Mouse (Mus musculus): ENCODE measurements around the gene G430095P16Rik. TPM values are rescaled to one million over a fixed set of nuclear protein-coding genes. Genes with fewer than 3 reads are reported as not detected.

G430095P16Rik gene
- polyA plus RNA-seq, 1 experiment from 2014 or later = 1.0 TPM

DNA sequence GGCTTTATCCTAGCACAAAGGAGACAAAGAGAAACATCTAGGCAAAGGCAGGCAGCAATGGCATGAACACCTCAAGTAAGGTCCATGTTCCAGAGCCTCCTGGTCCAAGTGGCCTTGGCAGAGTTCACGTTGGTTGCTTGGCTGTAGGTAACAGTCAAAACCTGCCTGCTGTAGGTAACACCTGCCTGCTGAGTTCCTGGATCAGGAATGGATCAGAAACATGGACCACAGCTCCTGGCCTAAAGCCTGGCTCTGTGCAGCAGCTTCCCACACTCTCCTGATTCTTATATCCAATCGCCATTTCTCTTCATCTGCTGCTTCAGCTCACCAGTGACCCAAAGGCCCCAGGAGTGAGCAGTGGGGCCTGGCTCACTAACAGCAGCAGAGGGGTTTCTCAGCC lies 11.9 kb downstream of the G430095P16Rik start:
- Histone ChIP-seq H3K9ac (ENCODE audit: low read depth, low read length) (no peak overlapping the region), H3K27ac (ENCODE audit: low read depth, low read length) (no peak overlapping the region), H3K27me3 (replicated peaks; ENCODE audit: control insufficient read depth, insufficient read depth, low read length) (peaks cover 14% of the 10 kb centered on the region; the same call in 1 of the 2 replicates), H3K4me3 (ENCODE audit: low read depth, low read length) (no peak overlapping the region), H3K36me3 (ENCODE audit: control insufficient read depth, insufficient read depth) (no peaks in the 10 kb centered on the region), H3K9me3 (ENCODE audit: control insufficient read depth) (no peaks in the 10 kb centered on the region), H3K4me2 (replicated peaks; ENCODE audit: low read depth) (no peak overlapping the region), H3K4me1 (replicated peaks; ENCODE audit: control insufficient read depth, insufficient read depth, low read length) (peaks cover 16% of the 10 kb centered on the region)
- ATAC-seq = no peak
- WGBS = 87% methylated on average over 2 of the region's 2 CpGs
- TF ChIP-seq CTCF (IDR thresholded peaks at IDR 0.05; ENCODE audit: low read depth) = no peak

DNA sequence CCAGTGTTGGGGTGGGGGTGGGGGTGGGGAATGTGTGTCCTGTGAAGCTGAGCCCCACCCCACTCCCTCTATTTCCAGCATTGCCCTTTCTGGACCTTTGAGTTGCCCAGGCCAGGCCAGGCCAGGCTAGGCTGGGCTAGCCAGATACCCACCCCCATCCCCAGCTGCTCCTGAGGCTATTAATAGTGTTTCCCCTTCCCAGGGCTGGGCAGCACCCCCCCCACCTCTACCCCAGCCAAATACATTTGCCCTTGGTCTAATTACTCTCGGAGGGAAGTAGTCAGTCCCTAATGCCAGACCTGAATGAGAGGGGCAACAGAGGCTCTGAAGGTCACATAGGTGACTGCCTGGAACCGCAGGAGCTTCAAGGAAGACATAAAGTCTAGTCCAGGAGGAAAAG lies 12.8 kb downstream of the G430095P16Rik start:
- Histone ChIP-seq H3K4me2 (replicated peaks; ENCODE audit: low read depth) (no peak overlapping the region), H3K27me3 (replicated peaks; ENCODE audit: control insufficient read depth, insufficient read depth, low read length) (peaks cover 17% of the 10 kb centered on the region; the same call in 1 of the 2 replicates), H3K9ac (ENCODE audit: low read depth, low read length) (no peak overlapping the region), H3K36me3 (ENCODE audit: control insufficient read depth, insufficient read depth) (no peaks in the 10 kb centered on the region), H3K27ac (ENCODE audit: low read depth, low read length) (no peak overlapping the region), H3K9me3 (ENCODE audit: control insufficient read depth) (no peaks in the 10 kb centered on the region), H3K4me1 (replicated peaks; ENCODE audit: control insufficient read depth, insufficient read depth, low read length) (peaks cover 16% of the 10 kb centered on the region), H3K4me3 (ENCODE audit: low read depth, low read length) (no peak overlapping the region)
- TF ChIP-seq CTCF (IDR thresholded peaks at IDR 0.05; ENCODE audit: low read depth) = no peak
- 63% methylated on average over 2 of the region's 2 CpGs for WGBS
- ATAC-seq = no peak

DNA sequence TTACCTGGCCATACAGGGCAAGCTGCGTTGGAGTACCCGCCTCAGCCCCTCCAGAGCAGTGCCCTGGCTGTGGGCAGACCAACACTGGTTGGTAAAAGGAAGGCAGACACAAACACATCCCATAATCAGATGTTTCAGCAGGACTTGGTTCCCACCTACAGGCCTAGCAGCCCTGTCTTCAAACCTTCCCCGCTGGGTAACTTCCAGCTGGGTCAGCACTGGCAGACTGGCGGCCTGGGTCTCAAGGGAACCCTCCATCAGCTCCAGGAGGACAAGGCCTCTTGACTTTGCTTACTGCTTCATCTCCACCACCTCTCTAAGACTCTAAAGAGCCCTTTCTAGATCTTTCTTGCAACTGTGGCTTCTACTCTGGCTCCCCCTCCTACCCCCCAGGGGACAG lies 13.7 kb downstream of the G430095P16Rik start:
- H3K27ac ChIP-seq (ENCODE audit: low read depth, low read length) = no peak overlapping the region
- WGBS = 86% methylated on average over 4 of the region's 4 CpGs
- no peak for ATAC-seq
- no peak overlapping the region for H3K9ac ChIP-seq (ENCODE audit: low read depth, low read length)
- no peaks in the 10 kb centered on the region for H3K36me3 ChIP-seq (ENCODE audit: control insufficient read depth, insufficient read depth)
- peaks cover 17% of the 10 kb centered on the region; the same call in 1 of the 2 replicates for H3K27me3 ChIP-seq (replicated peaks; ENCODE audit: control insufficient read depth, insufficient read depth, low read length)
- no peak overlapping the region for H3K4me2 ChIP-seq (replicated peaks; ENCODE audit: low read depth)
- no peak for TF ChIP-seq CTCF (IDR thresholded peaks at IDR 0.05; ENCODE audit: low read depth)
- no peaks in the 10 kb centered on the region for H3K9me3 ChIP-seq (ENCODE audit: control insufficient read depth)
- H3K4me3 ChIP-seq (ENCODE audit: low read depth, low read length) = no peak overlapping the region
- peaks cover 9% of the 10 kb centered on the region; the same call in 1 of the 2 replicates for H3K4me1 ChIP-seq (replicated peaks; ENCODE audit: control insufficient read depth, insufficient read depth, low read length)

DNA sequence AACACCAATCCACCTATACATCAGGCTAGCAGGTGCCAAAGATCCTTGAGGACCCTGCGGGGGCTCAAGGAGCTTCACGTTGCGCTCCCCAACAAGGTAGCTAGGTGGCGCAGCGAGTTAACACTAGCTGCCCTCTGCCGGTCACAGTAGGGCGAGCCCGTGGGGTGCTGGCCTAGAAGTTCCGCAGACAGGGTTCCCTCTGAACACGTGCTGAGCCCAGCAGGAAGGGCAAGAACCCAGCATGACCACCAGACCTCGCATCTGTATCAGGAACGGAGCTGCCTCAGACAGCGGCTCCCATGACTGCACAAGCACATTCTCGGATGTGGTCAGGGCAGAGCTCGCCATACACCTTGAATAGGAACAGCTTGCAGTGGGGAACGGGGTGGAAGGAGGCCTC lies 14.8 kb downstream of the G430095P16Rik start:
- peaks cover 6% of the 10 kb centered on the region; the same call in 1 of the 2 replicates for H3K4me1 ChIP-seq (replicated peaks; ENCODE audit: control insufficient read depth, insufficient read depth, low read length)
- peak; percentile 66 for ATAC-seq
- no peak overlapping the region for H3K4me3 ChIP-seq (ENCODE audit: low read depth, low read length)
- peaks cover 17% of the 10 kb centered on the region for H3K27me3 ChIP-seq (replicated peaks; ENCODE audit: control insufficient read depth, insufficient read depth, low read length)
- H3K27ac ChIP-seq (ENCODE audit: low read depth, low read length) = no peak overlapping the region
- no peaks in the 10 kb centered on the region for H3K9me3 ChIP-seq (ENCODE audit: control insufficient read depth)
- H3K36me3 ChIP-seq (ENCODE audit: control insufficient read depth, insufficient read depth) = no peaks in the 10 kb centered on the region
- H3K9ac ChIP-seq (ENCODE audit: low read depth, low read length) = no peak overlapping the region
- 8% methylated on average over 16 of the region's 16 CpGs for WGBS
- peak; percentile 100 for TF ChIP-seq CTCF (IDR thresholded peaks at IDR 0.05; ENCODE audit: low read depth)
- H3K4me2 ChIP-seq (replicated peaks; ENCODE audit: low read depth) = peak overlapping the region; percentile 44

DNA sequence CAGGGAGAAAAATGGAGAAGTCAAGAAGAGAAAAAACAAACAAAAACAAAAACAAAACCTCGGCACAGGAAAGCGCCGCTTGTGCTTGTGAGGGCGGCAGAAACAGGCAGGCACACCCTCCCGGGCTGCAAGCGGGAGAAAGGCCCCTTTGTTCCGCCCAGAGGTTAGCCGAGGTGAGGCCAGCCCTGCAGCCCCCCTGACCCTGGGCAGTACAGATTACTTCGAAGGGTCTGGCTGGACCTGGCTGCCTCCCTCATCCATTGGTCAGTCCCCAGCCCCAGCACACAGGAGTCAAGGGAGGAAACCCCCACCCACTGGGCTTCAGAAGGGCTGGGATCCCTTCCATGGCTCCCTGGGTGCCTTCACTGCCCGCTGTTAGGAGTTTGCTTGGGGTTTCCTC lies 15.5 kb downstream of the G430095P16Rik start:
- no peak for ATAC-seq
- H3K4me3 ChIP-seq (ENCODE audit: low read depth, low read length) = no peak overlapping the region
- H3K27me3 ChIP-seq (replicated peaks; ENCODE audit: control insufficient read depth, insufficient read depth, low read length) = peaks cover 17% of the 10 kb centered on the region
- 0 out of 2 replicates have a peak overlapping the region, but pooled peaks have one; percentile 44 for H3K4me2 ChIP-seq (replicated peaks; ENCODE audit: low read depth)
- TF ChIP-seq CTCF (IDR thresholded peaks at IDR 0.05; ENCODE audit: low read depth) = no peak
- H3K36me3 ChIP-seq (ENCODE audit: control insufficient read depth, insufficient read depth) = no peaks in the 10 kb centered on the region
- no peak overlapping the region for H3K9ac ChIP-seq (ENCODE audit: low read depth, low read length)
- WGBS = 47% methylated on average over 10 of the region's 10 CpGs
- H3K9me3 ChIP-seq (ENCODE audit: control insufficient read depth) = no peaks in the 10 kb centered on the region
- no peak overlapping the region for H3K27ac ChIP-seq (ENCODE audit: low read depth, low read length)
- H3K4me1 ChIP-seq (replicated peaks; ENCODE audit: control insufficient read depth, insufficient read depth, low read length) = peaks cover under 1% of the 10 kb centered on the region; the same call in 1 of the 2 replicates

DNA sequence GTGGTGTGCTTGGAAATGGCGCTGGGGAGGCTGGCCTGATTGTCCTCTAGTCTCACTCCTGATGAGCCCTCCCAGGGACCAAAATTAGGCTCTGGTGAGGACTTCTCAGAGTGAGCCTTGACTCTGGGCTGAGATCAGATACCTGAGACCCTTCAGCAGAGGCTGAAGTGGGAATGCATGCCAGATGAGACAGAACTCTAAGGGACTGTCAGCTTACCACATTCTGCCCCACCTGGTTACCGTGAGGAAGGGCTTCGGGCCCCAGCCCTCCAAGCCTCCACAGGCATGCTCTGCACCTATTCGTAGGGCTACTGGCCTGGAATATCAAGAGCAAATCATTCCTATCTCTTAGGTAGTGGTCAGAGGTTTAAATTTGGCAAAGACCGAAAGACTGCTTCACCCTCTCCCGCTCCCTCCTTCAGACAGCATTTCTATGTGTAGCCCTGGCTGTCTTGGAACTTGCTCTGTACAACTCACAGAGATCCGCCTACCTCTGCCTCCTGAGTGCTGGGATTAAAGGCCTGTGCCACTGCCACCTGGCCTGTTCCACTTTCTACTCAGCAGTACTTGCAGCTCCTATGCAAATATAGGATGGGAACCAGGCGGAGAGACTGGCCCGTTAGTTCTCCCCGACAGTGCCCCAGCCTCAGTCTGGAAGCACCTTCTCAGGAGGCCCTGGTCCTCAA lies 16.1 kb downstream of the G430095P16Rik start:
- WGBS = 80% methylated on average over 10 of the region's 10 CpGs
- Histone ChIP-seq H3K9me3 (ENCODE audit: control insufficient read depth) (no peaks in the 10 kb centered on the region), H3K27ac (ENCODE audit: low read depth, low read length) (no peak overlapping the region), H3K4me1 (replicated peaks; ENCODE audit: control insufficient read depth, insufficient read depth, low read length) (0 out of 2 replicates have a peak, but pooled peaks cover 4% of the 10 kb centered on the region), H3K9ac (ENCODE audit: low read depth, low read length) (no peak overlapping the region), H3K36me3 (ENCODE audit: control insufficient read depth, insufficient read depth) (no peaks in the 10 kb centered on the region), H3K4me3 (ENCODE audit: low read depth, low read length) (no peak overlapping the region), H3K27me3 (replicated peaks; ENCODE audit: control insufficient read depth, insufficient read depth, low read length) (peaks cover 17% of the 10 kb centered on the region), H3K4me2 (replicated peaks; ENCODE audit: low read depth) (no peak overlapping the region)
- no peak for TF ChIP-seq CTCF (IDR thresholded peaks at IDR 0.05; ENCODE audit: low read depth)
- no peak for ATAC-seq

Measured in intestine, postnatal 0 days (tissue).